Mouse (Mus musculus): Measurements from ENCODE around the gene Anks1b.

DNA sequence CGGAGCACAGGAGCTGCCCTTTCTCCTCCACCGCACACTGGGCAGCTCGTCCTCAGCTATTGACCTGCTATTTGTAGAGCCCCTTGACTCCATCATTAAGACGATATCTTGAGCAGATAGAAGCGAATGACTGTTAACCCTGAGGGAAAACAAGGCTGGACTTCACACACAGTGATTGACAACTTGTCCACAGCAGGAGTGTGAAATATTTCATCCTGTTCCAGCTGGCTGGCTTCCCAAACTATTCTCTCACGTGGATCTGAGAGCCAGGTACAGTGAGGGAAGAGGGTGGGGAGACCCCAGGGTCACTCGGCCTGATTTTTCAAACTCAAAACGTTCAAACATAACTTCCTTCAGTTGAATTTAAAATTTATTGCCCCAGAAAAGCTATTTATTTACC, 824.1 kb downstream of the Anks1b start:
- TF ChIP-seq POLR2A (IDR thresholded peaks at IDR 0.05; ENCODE audit: control insufficient read depth in 1 of 2, insufficient read depth in 1 of 2, low read depth in 1 of 2, low read length in 2 of 2, poor library complexity in 1 of 2) (no peak), POLR2AphosphoS5 (IDR thresholded peaks at IDR 0.05; ENCODE audit: borderline replicate concordance, low read depth, low read length) (no peak), CTCF (IDR thresholded peaks at IDR 0.05 in 2 of 3, conservative IDR thresholded peaks at IDR 0.05 in 1 of 3; ENCODE audit: control insufficient read depth in 1 of 3, insufficient read depth in 1 of 3, low read depth in 2 of 3, low read length in 3 of 3, poor library complexity in 1 of 3, severe bottlenecking in 1 of 3) (no peak), USF2 (IDR thresholded peaks at IDR 0.05; ENCODE audit: borderline replicate concordance in 1 of 2, insufficient read depth in 1 of 2, low read depth in 1 of 2, low read length in 2 of 2) (no peak), NRF1 (IDR thresholded peaks at IDR 0.05; ENCODE audit: insufficient read depth, low read depth, low read length, poor library complexity, severe bottlenecking) (no peak), MYB (IDR thresholded peaks at IDR 0.05; ENCODE audit: low read depth, low read length) (no peak), ZKSCAN1 (IDR thresholded peaks at IDR 0.05; ENCODE audit: low read depth, low read length) (no peak), CHD2 (IDR thresholded peaks at IDR 0.05; ENCODE audit: low read length) (no peak), EP300 (IDR thresholded peaks at IDR 0.05; ENCODE audit: low read depth in 1 of 2, low read length in 2 of 2) (no peak), JUND (IDR thresholded peaks at IDR 0.05; ENCODE audit: low read depth, low read length) (no peak), KAT2A (conservative IDR thresholded peaks at IDR 0.05; ENCODE audit: low read depth, low read length) (no peak), TAL1 (IDR thresholded peaks at IDR 0.05; ENCODE audit: low read length) (no peak)
